Mouse (Mus musculus): ENCODE data around the gene Fam114a2.

DNA sequence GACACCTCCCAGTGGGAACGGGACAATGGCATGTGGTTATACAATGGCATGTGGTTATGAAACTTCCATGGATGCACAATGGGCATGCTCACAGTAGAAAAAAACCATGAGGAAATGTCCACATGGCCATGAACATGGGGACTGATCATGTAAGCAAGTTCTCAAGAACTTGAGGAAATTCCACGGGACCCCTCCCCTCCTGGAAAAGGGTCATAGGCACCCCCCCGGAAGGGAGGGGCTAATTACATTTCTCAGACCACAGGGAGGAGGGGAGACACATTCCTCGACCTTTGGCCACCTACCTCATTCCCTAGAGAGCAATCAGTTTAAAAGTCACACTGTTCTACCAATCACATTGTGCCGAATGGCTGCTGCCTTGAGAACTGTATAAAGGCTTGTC is 64.0 kb downstream of the Fam114a2 start:
- no peak for TF ChIP-seq MAX (IDR thresholded peaks at IDR 0.05; ENCODE audit: low read depth)
- TF ChIP-seq POLR2A (IDR thresholded peaks at IDR 0.05; ENCODE audit: insufficient read length, low read depth): no peak
- TF ChIP-seq E2F4 (IDR thresholded peaks at IDR 0.05; ENCODE audit: insufficient read depth): no peak
